Mouse (Mus musculus) intestine, embryonic 14.5 days (tissue): ENCODE data around the gene Lamb1. TPM values are rescaled to one million over a fixed set of nuclear protein-coding genes. Genes with fewer than 3 reads are reported as not detected.

Experiments
- ATAC-seq: fragments of 200-750 bp; cut with Nextera tagmentation; replicated peaks from 2 replicates; pipeline ENCODE4 v1.8.0; 2017; ENCODE audit warnings: low read depth, moderate number of reproducible peaks, moderate TSS enrichment, moderate library complexity; ENCODE audit not compliant: low FRiP score, low TSS enrichment
- DNase-seq: peaks from one replicate; pipeline ENCODE4 v3.0.0-alpha.2; 2018; ENCODE audit warnings: low spot score
- H3K27ac ChIP-seq: fragments of 300-500 bp; sonication (generic); 2 replicates; pipeline ENCODE4 v1.5.1; 2014; ENCODE audit warnings: low read depth, mild to moderate bottlenecking, control low read depth
- H3K27me3 ChIP-seq: fragments of 300-500 bp; sonication (generic); replicated peaks from 2 replicates; pipeline ENCODE4 v1.6.1; 2014; ENCODE audit warnings: low read length, control low read depth; ENCODE audit not compliant: control insufficient read depth, insufficient read depth
- H3K36me3 ChIP-seq: fragments of 300-500 bp; sonication (generic); 2 replicates; pipeline ENCODE4 v1.6.1; 2014; ENCODE audit warnings: low read length, control low read depth; ENCODE audit not compliant: control insufficient read depth, insufficient read depth
- H3K4me1 ChIP-seq: fragments of 300-500 bp; sonication (generic); replicated peaks from 2 replicates; pipeline ENCODE4 v1.6.1; 2014; ENCODE audit warnings: low read length, control low read depth, mixed read lengths; ENCODE audit not compliant: control insufficient read depth, insufficient read depth
- H3K4me2 ChIP-seq: fragments of 300-500 bp; sonication (generic); 2 replicates; pipeline ENCODE4 v1.6.1; 2014; ENCODE audit warnings: low read length
- H3K4me3 ChIP-seq: fragments of 300-500 bp; sonication (generic); 2 replicates; pipeline ENCODE4 v1.5.1; 2014; ENCODE audit warnings: low read depth, low read length, control low read depth, mixed read lengths
- H3K9ac ChIP-seq: fragments of 300-500 bp; sonication (generic); 2 replicates; pipeline ENCODE4 v1.6.1; 2014; ENCODE audit warnings: mild to moderate bottlenecking, low read length
- H3K9me3 ChIP-seq: fragments of 300-500 bp; sonication (generic); 2 replicates; pipeline ENCODE4 v1.6.1; 2016; ENCODE audit warnings: low read length, control low read depth; ENCODE audit not compliant: control insufficient read depth
- WGBS: fragments of 180-500 bp; shearing (Covaris S2); extraction: QIAGEN DNeasy Blood & Tissue Kit; methylation state at CpG from one replicate; pipeline ENCODE4 v1.1.7; 2014; 5-methylcytosine and 5-hydroxymethylcytosine counted together
- polyA plus RNA-seq: library from polyadenylated mRNA; unstranded; fragments of >200 nt; fragmentation: Nextera tagmentation; extraction: Ambion mirVana; gene quantifications from 2 replicates; pipeline ENCODE4 v1.2.1, GENCODE M21; 2014

Lamb1 gene
- polyA plus RNA-seq, 1 experiment from 2014 or later, result 96.3 TPM

- H3K9me3 ChIP-seq, result no peaks in the 10 kb centered on the region
- H3K4me3 ChIP-seq, result no peak overlapping the region
- H3K36me3 ChIP-seq, result peaks cover 100% of the 10 kb centered on the region
- no peak overlapping the region for H3K4me2 ChIP-seq
- WGBS, result 94% methylated on average over 7 of the region's 7 CpGs
- H3K27me3 ChIP-seq, result no peaks in the 10 kb centered on the region
- ATAC-seq (no peak), DNase-seq (no peak)
- H3K9ac ChIP-seq, result no peak overlapping the region
- no peak overlapping the region for H3K27ac ChIP-seq
- H3K4me1 ChIP-seq, result no peaks in the 10 kb centered on the region
Observed at GRCm38 (mm10) chr12:31317670-31318408, 52.8 kb downstream of the Lamb1 start.

- DNase-seq, result no peak
- 89% methylated on average over 10 of the region's 10 CpGs for WGBS
Observed at GRCm38 (mm10) chr12:31318409-31318963, 53.5 kb downstream of the Lamb1 start.

GRCm38 (mm10) chr12:31320817-31321216, 55.8 kb downstream of the Lamb1 start:
- H3K36me3 ChIP-seq, result peaks cover 99% of the 10 kb centered on the region
- H3K9ac ChIP-seq, result no peak overlapping the region
- H3K9me3 ChIP-seq, result no peaks in the 10 kb centered on the region
- H3K27me3 ChIP-seq, result no peaks in the 10 kb centered on the region
- no peak overlapping the region for H3K4me3 ChIP-seq
- no peaks in the 10 kb centered on the region for H3K4me1 ChIP-seq
- 80% methylated on average over 13 of the region's 13 CpGs for WGBS
- no peak overlapping the region for H3K4me2 ChIP-seq
- no peak overlapping the region for H3K27ac ChIP-seq
- ATAC-seq, result no peak
- no peak for DNase-seq

More at GRCm38 (mm10) chr12:31318409-31318963, 53.5 kb downstream of the Lamb1 start:
- no peak overlapping the region for H3K4me3 ChIP-seq
- no peak overlapping the region for H3K27ac ChIP-seq
- H3K9ac ChIP-seq, result no peak overlapping the region
- H3K9me3 ChIP-seq, result no peaks in the 10 kb centered on the region
- H3K36me3 ChIP-seq, result peaks cover 100% of the 10 kb centered on the region
- H3K4me2 ChIP-seq, result no peak overlapping the region
- no peaks in the 10 kb centered on the region for H3K4me1 ChIP-seq
- ATAC-seq, result no peak
- H3K27me3 ChIP-seq, result no peaks in the 10 kb centered on the region

- Histone ChIP-seq H3K9me3 (no peaks in the 10 kb centered on the region), H3K27ac (no peak overlapping the region), H3K36me3 (peaks cover 99% of the 10 kb centered on the region), H3K4me2 (no peak overlapping the region), H3K4me3 (no peak overlapping the region), H3K4me1 (no peaks in the 10 kb centered on the region), H3K27me3 (no peaks in the 10 kb centered on the region), H3K9ac (no peak overlapping the region)
- WGBS, result 92% methylated on average over 1 of the region's 1 CpGs
- no peak for DNase-seq
- ATAC-seq, result no peak
Observed at GRCm38 (mm10) chr12:31321532-31321931, 56.5 kb downstream of the Lamb1 start.

GRCm38 (mm10) chr12:31323136-31323695, 58.2 kb downstream of the Lamb1 start:
- Histone ChIP-seq H3K9me3 (no peaks in the 10 kb centered on the region), H3K4me3 (no peak overlapping the region), H3K36me3 (peaks cover 99% of the 10 kb centered on the region), H3K27ac (no peak overlapping the region), H3K4me2 (no peak overlapping the region), H3K9ac (no peak overlapping the region), H3K27me3 (no peaks in the 10 kb centered on the region), H3K4me1 (no peaks in the 10 kb centered on the region)
- WGBS, result 91% methylated on average over 9 of the region's 9 CpGs
- ATAC-seq (no peak), DNase-seq (no peak)

- H3K27ac ChIP-seq, result no peak overlapping the region
- H3K27me3 ChIP-seq, result no peaks in the 10 kb centered on the region
- peaks cover 95% of the 10 kb centered on the region for H3K36me3 ChIP-seq
- WGBS, result 83% methylated on average over 9 of the region's 9 CpGs
- DNase-seq, result no peak
- H3K9ac ChIP-seq, result no peak overlapping the region
- no peaks in the 10 kb centered on the region for H3K9me3 ChIP-seq
- ATAC-seq, result no peak
- H3K4me1 ChIP-seq, result no peaks in the 10 kb centered on the region
- no peak overlapping the region for H3K4me2 ChIP-seq
- H3K4me3 ChIP-seq, result no peak overlapping the region
Observed at GRCm38 (mm10) chr12:31327139-31327538, 62.1 kb downstream of the Lamb1 start.

GRCm38 (mm10) chr12:31333261-31333660, 68.2 kb downstream of the Lamb1 start:
- peaks cover 92% of the 10 kb centered on the region for H3K36me3 ChIP-seq
- DNase-seq (no peak), ATAC-seq (no peak)
- no peak overlapping the region for H3K9ac ChIP-seq
- no peaks in the 10 kb centered on the region for H3K9me3 ChIP-seq
- H3K4me2 ChIP-seq, result no peak overlapping the region
- no peaks in the 10 kb centered on the region for H3K27me3 ChIP-seq
- H3K4me1 ChIP-seq, result no peaks in the 10 kb centered on the region
- H3K4me3 ChIP-seq, result no peak overlapping the region
- no peak overlapping the region for H3K27ac ChIP-seq
- 88% methylated on average over 1 of the region's 1 CpGs for WGBS

- Histone ChIP-seq H3K27me3 (no peaks in the 10 kb centered on the region), H3K4me2 (peak overlapping the region; percentile 97), H3K4me3 (peak overlapping the region; percentile 89), H3K4me1 (peaks cover 13% of the 10 kb centered on the region), H3K36me3 (peaks cover 27% of the 10 kb centered on the region), H3K9ac (peak overlapping the region; percentile 90), H3K9me3 (no peaks in the 10 kb centered on the region), H3K27ac (peak overlapping the region; percentile 71; the same call in 1 of the 2 replicates)
- DNase-seq (no peak), ATAC-seq (no peak)
- 23% methylated on average over 15 of the region's 15 CpGs for WGBS
Observed at GRCm38 (mm10) chr12:31350191-31350943, 85.3 kb downstream of the Lamb1 start.
